ENCODE assay signal across 11 mouse cellular contexts in the genomic region with DNA sequence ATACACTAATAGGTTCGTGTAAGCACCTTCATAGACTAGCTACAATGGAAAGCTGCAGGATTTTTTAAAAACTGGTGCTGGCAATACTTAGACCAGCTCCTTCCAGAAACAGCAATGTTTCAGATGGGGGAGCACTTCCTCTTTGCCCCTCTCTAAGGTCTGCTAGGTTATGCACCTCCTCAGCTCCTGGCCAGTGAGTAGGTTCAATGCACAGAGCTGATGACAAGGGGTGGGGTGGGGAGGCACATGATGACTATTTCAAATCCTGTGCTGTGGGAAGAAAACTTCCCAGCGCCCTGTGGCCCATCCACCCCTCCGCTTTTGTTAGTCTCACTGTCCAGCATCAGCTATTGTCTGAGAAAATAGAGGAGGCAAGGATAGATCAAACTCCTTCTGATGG.
"Had no signal": no experiment of that assay in that cellular context is flagged by ENCODE, and none has a peak within 500 bp of the region (broad histone marks: within the 10 kb centered on the region; RNA-seq: fewer than 3 reads in every experiment).

No protein-coding gene starts in this region.

- H3K9me3 ChIP-seq: intestine, embryonic 15.5 days; limb, embryonic 13.5 days; liver, embryonic 15.5 days; midbrain, embryonic 13.5 days; neural tube, embryonic 15.5 days; stomach, embryonic 15.5 days had no signal

- H3K4me3 ChIP-seq: intestine, embryonic 15.5 days; limb, embryonic 13.5 days; liver, embryonic 15.5 days; midbrain, embryonic 13.5 days; myocyte; neural tube, embryonic 15.5 days; stomach, embryonic 15.5 days had no signal

- H3K27me3 ChIP-seq: intestine, embryonic 15.5 days; limb, embryonic 13.5 days; liver, embryonic 15.5 days; midbrain, embryonic 13.5 days; neural tube, embryonic 15.5 days; stomach, embryonic 15.5 days had no signal

- DNase-seq: kidney, adult 18-20 months; kidney, postnatal 10 days; left cerebral cortex, postnatal 4 days; lung, adult 2 months had no signal

- H3K36me3 ChIP-seq: intestine, embryonic 15.5 days; limb, embryonic 13.5 days; liver, embryonic 15.5 days; midbrain, embryonic 13.5 days; neural tube, embryonic 15.5 days; stomach, embryonic 15.5 days had no signal

- H3K27ac ChIP-seq: intestine, embryonic 15.5 days; limb, embryonic 13.5 days; liver, embryonic 15.5 days; midbrain, embryonic 13.5 days; neural tube, embryonic 15.5 days; stomach, embryonic 15.5 days had no signal

- H3K4me1 ChIP-seq: intestine, embryonic 15.5 days; liver, embryonic 15.5 days; midbrain, embryonic 13.5 days; neural tube, embryonic 15.5 days; stomach, embryonic 15.5 days had no signal
